Mouse (Mus musculus) left cerebral cortex, adult 11 months (tissue): ENCODE results near the gene Acpp.
A peak's percentile ranks its signal among the peaks of the same experiment; 100 is the strongest.
"Not testable (repeated sequence)": the region's sequence is repeated elsewhere in the genome, so short reads cannot be mapped to it uniquely, and the experiment has no call there.

ENCODE experiments used
- DNase-seq: peaks from one replicate; pipeline ENCODE4 v3.0.0; 2022; ENCODE audit warnings: low spot score

The Acpp gene

DNA sequence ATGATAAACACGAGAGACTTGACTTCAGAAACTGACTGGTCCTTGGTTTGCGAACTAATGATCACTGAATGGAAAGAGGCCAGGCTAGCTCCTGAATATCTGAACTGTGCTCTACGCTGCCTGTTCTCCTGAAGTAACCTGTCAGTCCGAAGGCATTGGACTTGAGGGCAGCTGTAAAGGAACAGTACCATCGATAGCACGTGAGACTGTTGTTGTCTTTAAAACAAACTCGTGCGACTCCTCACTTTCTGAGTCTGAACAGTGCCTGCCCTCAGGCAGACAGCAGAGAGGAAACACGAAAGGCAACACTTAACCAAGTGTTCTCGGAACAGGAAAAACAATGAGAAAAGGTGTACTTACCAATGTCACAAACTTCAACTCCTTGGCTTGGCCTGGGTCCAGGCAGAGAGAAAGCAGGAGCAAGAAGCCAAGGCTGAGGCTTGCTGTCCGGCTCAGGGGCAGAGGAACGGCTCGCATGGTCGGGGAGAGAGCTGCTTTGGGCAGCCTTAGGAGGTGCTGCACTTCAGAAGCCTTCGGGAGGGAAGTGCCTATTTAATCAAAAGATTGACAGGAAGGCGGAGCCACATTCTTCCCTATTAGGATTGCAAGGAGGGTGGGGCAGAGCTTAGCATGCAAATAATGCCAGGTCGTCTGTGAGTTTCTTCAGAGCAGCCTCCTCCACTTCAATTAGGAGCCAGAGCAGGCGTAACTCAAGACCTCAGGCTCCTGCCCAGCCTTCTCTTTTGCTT lies at the start of gene Acpp:
Gene Acpp (minus strand): TSS at position 566 of the 749 bp plus-strand sequence.
- no peak for DNase-seq

DNA sequence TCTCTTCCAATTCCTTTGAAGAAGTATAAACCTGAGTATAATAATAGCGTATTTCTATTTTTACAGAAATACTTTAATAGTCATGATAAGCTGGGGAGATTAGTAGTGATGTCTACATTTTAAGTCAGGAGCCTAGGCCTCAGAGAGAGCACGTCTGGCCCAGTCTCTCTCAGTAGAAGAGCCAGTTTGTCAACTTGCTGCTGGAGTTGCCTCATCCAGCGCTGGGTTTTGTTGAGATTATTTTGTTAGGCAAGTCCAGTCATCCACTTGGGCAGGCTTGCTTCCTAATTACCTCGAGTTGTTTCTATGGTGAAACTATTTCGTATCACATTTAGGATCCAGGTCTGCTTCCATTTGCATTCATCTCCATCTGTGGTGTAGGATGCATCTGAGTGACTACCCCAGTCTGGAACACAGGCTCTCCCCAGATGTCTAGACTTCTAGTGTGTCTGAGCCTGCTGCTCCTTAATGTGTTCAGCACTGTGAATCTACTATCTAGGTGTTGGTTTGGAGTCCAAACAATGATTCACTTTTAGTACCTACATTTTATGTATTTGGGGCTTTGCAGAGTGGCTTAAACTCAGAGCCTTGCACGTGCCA lies 45.1 kb upstream of the Acpp start:
- DNase-seq = no peak

- no peak for DNase-seq
Observed at GRCm38 (mm10) chr9:104379532-104380162, 42.1 kb upstream of the Acpp start.

DNA sequence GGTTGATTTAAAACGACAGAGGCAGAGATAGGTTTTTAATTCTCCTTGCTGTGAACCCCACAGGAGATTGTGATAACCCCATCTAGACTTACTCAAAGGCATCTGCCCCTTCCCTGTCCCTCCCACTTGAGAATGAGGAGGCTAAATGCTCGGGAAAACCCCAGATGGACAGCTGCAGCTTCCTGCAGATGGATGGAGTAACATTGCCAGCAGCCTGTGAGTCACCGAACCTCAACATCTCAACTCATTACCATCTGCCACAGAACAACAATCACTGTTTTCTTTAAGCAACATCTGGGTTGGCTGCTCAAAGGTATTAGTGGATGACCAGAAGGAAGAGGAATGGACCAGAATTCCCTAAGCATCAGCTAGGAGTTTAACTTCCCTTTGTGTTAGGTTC lies 38.0 kb upstream of the Acpp start:
- no peak for DNase-seq

DNA sequence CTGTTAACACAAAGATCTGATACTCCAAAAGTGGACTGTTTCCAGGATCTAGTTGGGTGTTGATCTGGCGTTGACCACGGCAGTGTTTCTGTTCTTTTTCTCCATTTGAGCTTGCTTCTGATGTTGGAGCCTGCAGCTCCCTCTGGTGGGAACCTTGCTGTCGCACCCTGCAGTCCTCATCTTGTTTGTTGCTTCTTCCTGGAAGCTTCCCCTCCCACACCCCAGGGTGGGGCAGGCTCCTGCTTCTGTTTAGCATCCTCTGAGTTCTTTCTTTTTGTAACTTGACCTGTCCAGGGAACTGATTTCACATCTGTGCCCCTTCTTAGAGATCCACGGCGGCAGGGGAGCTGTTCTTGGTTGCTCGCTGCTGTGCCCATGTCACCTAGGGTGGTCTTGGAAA lies 35.7 kb upstream of the Acpp start:
- DNase-seq = peak; percentile 24

- DNase-seq = no peak
Observed at GRCm38 (mm10) chr9:104366983-104367382, 29.4 kb upstream of the Acpp start.

DNA sequence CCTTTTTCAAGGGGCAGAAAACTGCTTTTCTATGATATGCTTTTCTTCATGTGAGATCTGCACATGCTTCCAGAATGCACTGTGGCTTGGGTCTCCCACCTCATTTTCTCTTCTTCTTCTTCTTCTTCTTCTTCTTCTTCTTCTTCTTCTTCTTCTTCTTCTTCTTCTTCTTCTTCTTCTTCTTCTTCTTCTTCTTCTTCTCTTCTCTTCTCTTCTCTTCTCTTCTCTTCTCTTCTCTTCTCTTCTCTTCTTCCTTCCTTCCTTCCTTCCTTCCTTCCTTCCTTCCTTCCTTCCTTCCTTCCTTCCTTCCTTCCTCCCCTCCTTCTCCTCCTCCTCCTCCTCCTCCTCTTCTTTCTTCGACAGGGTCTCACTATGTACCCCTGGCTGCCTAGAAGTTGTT lies 24.4 kb upstream of the Acpp start:
- DNase-seq = not testable (repeated sequence)

DNA sequence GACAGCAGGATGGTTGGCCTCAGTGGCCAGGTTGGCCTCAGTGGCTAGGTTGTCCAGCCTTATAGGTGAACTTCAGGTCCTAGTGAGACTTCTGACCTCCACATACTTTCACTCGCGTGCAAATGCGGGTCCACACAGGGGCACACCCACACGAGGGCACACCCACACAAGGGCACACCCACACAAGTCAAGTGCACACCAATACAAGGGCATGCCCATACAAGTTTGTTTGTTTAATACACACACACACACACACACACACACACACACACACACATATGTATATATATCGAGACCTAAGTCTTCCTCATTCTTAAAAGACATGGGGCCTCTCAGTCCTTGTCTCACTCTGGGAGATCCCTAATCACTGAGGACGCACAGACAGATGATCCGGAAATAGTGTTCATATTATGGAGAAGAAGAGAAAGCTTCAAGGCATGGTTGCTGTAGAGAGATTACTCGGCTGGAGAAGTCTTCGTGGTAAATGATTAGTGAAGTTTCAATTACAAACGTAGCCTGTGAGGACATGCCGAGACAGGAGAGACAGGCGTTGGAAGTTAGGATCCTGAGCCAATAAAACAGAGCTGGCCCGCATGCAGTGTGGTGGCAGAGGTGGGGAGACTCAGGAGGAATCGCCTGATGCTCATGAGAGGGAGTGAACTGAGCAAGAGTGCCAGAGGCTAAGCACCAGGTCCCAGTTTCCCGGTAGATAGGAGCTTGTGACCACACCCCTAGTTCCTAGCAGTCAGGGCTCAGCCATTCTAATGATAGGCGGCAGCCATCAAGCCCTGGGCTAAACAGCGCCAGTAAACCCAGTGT lies 23.7 kb upstream of the Acpp start:
- DNase-seq = no peak

- no peak for DNase-seq
Observed at GRCm38 (mm10) chr9:104360389-104360788, 22.8 kb upstream of the Acpp start.

DNA sequence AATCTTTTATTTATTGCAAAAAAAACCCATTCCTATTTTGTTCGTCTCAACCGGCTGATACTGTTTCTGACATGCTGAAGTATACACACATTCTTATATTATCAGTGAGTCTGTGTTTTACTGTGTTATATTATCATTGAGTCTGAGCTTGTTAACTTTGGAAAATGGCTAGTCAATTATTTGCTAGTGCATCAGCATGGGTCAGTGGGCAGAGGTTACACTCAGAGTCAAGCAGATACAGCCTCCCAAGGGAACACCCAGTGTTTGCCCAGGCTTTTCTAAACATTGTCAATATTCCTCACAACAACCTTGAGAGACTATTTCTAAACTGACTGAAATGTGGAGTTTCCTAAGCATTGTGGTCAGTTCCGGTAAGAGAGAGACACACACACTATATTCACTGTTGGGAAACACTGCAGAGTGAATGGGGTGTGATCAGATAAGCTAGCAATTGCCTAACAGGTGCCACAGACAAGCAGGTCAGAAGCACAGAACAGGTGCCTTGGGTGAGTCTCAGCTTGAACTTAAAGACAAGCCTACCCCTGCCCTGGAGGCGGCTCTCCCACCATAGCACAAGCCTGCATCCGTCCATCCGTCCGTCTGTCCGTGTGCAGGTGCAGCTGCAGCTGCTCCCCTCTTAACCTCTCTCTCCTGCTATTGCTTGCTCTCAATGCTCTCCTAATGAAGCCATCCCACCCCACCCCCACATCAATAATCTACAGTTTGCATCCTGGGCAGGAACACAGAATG lies 18.1 kb upstream of the Acpp start:
- DNase-seq = no peak

DNA sequence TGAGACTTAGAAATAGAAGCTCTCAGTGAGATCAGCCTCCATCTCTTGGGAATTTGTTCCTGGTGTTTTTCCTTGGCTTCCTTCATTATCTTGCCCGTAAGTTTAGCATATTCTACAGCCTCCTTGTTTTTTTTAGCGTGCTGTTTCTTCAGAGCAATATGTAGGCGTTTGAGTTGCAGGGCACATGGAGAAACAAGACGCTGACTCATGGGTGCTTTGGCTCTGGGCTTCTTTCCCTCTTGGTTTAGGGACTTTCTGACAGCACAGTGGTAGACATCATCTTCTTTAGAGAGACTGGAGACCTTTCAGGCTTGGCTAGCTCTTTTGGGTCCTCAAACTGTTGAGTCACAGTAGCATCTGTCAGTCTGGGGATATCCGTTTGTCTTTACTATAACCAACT lies 6.6 kb upstream of the Acpp start:
- peak; percentile 18 for DNase-seq

- no peak for DNase-seq
Observed at GRCm38 (mm10) chr9:104339483-104339882, 1.9 kb upstream of the Acpp start.

- DNase-seq = no peak
Observed at GRCm38 (mm10) chr9:104338489-104339427, 1.2 kb upstream of the Acpp start.

- DNase-seq = no peak
Observed at GRCm38 (mm10) chr9:104331301-104331700, 6.2 kb downstream of the Acpp start.

DNA sequence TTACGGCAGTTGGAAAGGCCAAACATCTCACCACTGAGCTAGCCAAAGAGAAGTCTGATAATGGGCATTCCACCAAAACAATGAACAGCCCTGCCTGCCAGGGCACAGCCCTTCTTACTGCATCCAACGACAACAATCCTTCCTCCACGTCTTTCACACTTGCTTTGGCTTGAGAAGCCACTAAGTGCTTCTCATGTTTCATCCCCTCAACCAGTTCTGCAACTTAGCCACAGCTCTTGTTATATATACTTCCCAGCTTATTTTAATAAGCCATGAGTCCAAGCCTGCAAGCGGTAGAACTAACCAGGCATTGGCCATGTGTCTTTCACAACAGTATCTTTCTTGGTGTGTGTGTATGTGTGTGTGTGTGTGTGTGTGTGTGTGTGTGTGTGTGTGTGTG lies 8.9 kb downstream of the Acpp start:
- no peak for DNase-seq

DNA sequence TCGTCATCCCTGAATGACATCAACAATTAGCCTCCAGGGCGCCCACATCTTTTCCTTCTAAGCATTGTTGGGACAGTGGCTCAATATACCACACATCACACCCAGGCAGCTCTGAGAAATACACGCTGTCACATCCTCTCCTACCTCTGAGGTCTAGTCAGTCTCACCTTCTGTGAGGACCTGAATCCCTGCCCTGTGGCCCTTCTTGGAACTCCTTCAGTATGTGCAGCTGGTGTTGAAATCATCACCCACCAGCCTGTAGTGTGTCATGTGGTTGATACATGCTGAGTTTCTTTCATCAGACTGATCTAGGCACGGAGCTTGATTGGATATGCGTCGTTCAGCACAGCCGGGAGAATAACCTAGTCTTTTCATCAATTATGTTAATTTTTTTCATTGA lies 16.0 kb downstream of the Acpp start:
- no peak for DNase-seq

GRCm38 (mm10) chr9:104316351-104316750 lies 21.2 kb downstream of the Acpp start:
- DNase-seq = no peak

DNA sequence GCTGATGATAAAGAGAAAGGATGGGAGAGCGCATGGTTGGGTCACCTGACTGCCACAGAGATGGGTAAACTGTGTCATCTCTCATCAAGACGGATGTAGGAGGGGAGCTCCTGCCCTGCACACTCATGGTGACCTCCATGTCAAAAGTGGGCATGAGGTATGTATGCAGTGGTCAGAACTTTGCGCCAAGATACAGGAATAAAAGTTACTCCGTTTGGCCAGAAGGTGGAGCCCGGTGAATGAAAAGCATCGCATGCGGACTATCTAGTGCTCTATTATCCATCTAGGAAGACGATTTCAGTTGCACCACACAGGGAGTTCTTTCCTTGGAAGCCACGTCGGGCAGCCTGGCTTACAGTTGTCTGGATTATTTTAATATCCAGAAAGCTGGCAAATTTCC lies 22.0 kb downstream of the Acpp start:
- peak; percentile 9 for DNase-seq

DNA sequence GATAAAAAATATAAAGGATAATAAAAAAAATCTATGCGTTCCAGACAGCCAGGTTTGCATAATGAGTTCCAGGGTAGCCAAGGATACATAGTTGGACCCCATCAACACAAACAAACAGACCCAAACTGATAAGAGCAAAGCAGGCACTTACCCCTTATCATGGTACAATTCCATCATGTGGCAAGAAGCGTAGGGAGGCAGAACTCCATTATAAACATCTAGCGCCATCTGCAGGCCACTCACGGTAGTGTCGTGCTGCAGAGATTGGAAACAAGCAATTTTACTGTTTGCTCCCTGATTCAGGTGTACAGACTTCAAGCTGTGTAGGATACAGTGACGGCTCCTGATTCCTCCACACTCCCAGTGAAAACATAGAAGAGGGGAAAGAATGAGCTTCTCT lies 30.8 kb downstream of the Acpp start:
- peak; percentile 38 for DNase-seq

DNA sequence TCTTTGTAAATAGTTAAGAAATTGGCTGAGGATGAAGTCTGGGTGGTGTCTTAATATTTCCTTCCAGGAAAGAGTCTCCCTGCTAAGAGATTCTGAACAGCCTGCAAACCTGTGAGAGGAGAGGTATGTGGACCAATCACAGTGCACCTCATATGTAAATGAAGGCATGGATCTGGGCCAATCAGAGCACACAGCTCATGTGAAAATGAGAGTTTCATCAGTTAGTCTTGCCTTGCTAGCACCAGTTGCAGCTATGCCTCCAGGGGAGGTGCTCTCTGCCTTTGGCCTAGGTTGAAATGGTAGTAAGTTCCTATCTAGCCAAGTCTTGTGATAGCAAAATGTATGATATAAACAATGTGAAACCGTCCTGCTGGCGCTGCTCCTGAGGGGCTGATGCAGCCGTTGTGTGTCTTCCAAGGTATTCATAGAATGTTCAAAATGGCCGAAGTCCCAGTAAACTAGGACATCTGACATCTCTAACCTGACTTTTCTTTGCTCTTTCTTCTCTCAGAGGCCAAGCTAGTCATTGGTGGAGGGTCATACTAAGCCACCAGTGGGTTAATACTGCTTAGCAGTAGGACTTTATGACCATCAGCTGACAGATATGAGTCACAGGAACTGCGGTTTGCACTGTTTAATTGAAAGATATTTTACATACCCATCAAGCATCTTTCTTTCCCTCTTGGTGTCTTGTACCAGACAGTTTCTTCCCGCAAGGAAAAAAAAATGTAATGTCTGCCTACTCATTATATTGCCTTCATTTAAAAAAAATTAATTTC lies 32.0 kb downstream of the Acpp start:
- DNase-seq = no peak
